Mouse (Mus musculus) kidney, adult 8-10 months (tissue): ENCODE results near the gene Cuedc2.

ENCODE experiments used
- DNase-seq, 2 experiments: peaks; one replicate each; pipeline ENCODE4 v3.0.0; 2022

The Cuedc2 gene

GRCm38 (mm10) chr19:46338942-46339286 is 412 bp upstream of the Cuedc2 start:
- no peak for DNase-seq

GRCm38 (mm10) chr19:46337719-46338330 is 677 bp downstream of the Cuedc2 start:
- no peak for DNase-seq

DNA sequence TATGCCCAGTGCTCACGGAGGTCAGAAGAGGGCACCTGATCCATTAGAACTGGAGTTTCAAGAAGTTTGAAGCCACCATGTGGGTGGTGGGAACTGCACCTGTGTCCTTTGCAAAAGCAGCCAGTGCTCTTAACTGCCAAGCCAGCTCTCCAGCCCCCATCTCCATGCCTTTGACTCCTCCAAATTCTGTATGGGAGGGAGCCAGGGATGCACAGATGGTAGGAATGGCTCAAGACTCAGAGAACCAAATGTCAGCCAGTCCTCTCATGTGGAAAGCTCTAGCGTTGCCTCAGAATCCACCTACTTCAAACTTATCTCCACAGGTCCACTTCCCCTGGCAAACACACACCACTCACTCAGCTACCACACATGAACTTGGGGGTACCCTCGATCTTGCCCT is 4.6 kb downstream of the Cuedc2 start:
- no peak for DNase-seq

- no peak for DNase-seq
These were observed 5.7 kb downstream of the Cuedc2 start for GRCm38 (mm10) chr19:46332721-46333339.

DNA sequence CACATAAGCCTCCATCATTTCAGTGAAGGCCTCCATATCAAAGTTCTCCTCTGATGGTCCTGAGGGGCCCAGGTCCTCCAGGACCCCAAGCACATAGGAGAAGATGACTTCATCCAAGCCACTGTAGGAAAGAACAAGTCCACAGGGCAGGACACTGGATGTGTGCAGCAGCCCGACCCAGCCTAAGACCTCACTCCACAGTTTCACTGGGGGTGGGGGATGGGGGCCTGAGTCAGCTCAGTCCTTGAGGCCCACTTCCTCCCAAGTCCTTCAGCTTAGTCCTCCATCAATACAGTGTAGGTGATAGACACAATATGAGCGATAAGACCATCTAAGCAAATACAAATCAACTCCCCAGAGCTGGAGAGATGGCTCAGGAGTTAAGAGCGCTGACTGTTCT is 6.6 kb downstream of the Cuedc2 start:
- DNase-seq: no peak

- no peak for DNase-seq
These were observed 7.2 kb downstream of the Cuedc2 start for GRCm38 (mm10) chr19:46331326-46331725.

- DNase-seq: no peak
These were observed 7.8 kb downstream of the Cuedc2 start for GRCm38 (mm10) chr19:46330696-46331095.

GRCm38 (mm10) chr19:46329951-46330350 is 8.6 kb downstream of the Cuedc2 start:
- DNase-seq: peak; percentile 77 to 86

- peak in 1 of 2 experiments; percentile 26 for DNase-seq
These were observed 9.4 kb downstream of the Cuedc2 start for GRCm38 (mm10) chr19:46329031-46329641.

DNA sequence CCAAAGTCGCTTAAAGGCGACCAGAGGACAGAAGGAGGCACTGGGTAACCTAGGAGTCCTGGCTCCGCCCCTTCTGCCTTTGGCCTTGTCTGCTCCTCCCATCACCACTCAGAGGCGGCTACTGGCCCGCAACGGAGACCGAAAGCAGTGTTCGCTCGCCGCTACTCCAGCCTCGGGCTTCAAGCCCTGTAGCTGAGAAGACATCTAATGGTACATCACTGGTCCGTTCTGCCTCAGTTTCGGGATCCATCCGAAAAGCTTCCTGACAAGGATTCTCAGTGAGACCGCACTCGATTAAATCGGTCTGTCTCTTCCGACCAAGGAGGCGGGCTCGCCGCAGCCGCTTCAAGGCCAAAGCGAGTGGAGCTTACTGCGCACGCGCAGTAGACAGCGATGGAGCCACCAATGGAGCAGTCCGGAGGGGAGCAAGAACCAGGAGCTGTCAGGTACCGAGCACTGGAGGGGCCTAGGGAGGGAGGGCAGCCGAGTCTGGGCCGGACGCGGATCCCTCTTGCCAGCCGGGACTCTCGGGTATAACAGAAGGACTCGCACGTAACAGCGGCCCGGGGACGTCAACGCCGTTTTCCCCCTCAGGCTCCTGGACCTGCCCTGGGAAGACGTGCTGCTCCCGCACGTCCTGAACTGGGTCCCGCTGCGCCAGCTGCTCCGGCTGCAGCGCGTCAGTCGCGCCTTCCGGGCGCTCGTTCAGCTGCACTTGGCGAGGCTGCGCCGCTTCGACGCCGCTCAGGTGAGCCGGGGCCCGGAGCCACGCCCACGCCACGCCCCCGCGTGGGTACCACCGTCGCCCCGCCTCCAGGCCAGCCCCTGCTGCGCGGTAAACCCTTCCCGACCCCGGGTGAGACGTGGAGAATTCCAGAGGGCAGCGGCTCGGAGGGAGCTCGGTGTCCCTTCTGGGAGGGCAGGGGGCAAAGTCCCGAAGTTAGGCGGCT is 10.1 kb downstream of the Cuedc2 start, which contains the start of gene Fbxl15:
Gene Fbxl15 (plus strand): TSS at position 104 of the 950 bp plus-strand sequence.
- peak; percentile 93 to 94 for DNase-seq

GRCm38 (mm10) chr19:46327531-46328064 is 10.9 kb downstream of the Cuedc2 start:
- no peak for DNase-seq

- peak in 1 of 2 experiments; percentile 54 for DNase-seq
These were observed 11.7 kb downstream of the Cuedc2 start, which contains the start of gene Psd for GRCm38 (mm10) chr19:46326756-46327305. TSS of gene Psd (minus strand) at chr19:46327156.

DNA sequence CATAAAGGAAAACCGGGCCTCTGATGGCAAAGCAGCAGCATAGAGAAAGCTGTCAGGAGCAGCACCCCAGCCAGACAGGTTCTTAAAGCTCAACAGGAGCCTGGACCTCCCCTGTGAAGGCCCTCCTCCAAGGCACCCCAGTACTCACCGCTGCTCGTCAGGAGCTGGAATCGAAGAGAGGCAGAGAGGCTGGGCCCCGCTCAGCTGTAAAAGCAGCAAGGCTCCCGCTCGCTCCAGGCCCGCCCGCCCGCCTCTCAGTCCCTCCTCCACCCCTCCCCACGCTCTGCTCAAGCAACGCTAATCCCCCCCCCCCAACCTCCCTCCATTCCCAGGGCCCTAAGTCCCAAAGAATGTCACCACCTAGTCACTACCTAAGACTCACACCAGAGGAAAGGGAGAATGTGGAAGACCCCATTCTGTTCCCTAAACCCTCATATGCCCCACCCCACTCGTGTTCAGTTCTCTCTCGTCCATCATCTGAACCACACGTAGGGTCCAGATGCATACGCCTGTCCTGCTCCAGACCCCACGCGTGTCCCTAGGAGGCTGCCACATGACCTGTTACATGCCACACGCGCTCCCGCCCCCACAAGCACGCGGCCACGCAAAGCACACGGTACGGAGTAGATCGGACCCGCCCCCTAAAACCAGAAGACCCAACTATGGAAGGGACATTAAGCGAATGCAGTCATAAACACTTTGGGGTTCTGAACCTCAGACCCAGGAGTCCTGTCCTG is 12.3 kb downstream of the Cuedc2 start:
- DNase-seq: no peak

- no peak for DNase-seq
These were observed 13.6 kb downstream of the Cuedc2 start for GRCm38 (mm10) chr19:46324918-46325317.

DNA sequence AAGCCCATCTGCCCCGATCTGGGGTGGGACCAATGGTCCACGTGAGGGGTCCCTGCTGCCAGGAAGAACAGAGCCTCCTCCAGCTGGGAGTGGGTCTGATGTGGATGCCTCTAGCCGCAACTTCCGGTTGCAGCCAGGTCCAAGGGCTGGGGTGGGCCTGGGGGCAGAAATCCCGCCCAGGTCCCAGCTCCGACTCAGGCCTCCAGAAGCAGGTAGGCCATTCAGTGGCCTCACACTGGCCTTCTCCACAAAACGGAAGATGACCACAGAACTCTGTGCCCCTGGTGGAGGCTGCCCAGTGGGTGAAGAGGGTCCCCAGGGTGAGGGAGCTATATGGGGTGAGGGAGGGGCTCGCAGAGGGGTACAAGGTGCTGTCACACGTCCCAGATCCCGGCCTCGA is 14.1 kb downstream of the Cuedc2 start:
- no peak for DNase-seq

DNA sequence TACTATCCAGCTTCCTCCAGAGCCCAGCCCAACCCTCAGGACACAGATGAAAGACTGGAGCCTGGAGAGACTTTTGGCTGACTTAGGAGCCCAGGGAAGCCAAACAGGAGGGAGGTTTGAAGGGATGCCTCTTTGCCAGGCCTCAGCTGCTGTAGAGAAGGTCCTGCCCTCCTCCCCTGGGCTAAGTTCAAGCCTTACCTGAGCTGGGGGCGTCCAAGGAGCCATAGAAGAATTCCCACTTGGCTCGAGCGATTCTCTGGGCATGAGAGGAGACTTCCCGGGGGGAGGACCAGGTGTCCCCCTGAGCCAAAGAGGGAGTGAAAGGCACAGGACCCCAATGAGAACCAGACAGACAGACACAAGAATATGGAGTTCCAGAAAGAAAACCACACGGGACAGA is 14.8 kb downstream of the Cuedc2 start:
- DNase-seq: no peak

- DNase-seq: no peak
These were observed 15.4 kb downstream of the Cuedc2 start for GRCm38 (mm10) chr19:46322996-46323572.

DNA sequence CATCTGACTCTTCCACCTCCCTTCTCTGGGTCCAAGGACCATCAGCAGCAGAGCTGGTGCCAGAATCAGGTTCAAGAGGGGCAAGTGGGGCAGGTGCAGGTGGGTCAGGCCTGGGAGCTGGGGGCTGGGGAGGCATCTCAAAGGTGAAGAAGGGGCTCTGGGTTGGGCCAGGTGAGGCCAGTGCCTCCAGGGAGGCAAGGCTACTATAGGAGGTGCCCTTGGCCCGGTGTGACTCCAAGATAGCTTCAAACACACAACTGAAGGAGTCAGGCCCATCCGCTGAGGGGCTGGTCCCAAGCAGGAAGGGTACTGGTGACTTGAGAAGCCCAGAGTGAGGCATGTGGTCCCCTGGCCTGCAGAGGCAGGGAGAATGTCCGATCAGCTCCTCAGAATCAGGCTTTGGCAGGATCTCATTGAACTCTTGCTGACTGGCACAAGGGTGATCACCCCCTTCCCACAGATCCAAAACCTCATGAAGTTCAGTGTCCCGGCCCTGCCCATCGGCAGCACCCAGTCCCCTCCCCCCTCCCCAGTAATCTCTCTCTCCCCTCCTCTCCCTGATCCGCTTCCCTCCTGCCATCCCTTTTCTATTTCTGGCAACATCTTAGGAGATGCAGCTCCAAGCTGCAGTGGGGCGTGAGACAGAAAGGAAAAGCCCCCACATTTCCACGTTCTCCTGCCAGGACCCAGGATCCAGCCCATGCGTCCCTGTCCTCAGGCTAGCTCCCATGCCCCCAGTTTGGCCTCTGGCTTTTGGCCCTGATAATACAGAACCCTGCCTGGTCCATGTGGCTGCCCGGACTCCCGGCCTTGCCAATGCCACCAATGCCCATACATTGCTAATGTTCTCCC is 16.1 kb downstream of the Cuedc2 start:
- DNase-seq: no peak

DNA sequence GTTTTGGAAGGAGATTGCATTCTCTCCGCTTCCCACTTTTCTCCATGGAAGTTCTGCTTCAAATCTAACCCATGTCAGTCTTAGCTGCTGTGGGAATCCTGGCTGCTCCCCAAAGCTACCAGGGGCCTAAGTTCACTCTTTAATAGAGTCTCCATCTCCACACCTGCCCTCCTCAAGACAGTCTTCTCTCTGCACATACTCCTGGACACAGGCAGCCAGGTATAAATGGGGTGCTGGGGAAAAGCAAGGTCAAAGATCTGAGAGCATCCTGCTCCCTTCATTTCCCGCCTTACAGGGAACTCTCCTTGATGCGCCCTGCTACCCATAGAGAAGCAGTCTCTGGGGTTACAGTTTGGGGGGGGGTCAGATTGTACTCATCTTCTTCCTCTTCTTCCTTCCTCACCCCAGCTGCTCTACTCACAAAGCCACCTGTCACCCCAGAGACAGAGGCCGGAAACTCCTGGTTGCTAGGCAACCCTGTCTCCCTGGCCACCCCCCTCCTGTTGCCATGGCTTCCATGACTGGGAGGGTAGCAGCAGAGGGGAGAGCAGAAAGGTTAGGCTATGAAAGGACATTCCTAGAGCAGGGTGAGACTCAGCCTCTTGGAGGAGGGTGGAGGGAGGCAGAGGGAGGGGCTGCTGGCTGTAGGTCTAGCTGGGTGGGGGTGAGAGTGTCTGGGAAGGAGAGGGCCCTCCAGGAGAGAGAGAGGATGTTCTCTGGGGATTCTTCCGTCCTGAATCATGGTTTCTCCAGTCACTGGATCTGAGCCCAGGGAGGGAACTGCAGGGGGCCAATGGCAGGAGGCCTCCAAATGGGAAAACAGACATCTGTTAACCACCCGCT is 17.2 kb downstream of the Cuedc2 start:
- no peak for DNase-seq
